Mouse (Mus musculus): ENCODE measurements around the gene Ccr8. TPM values are rescaled to one million over a fixed set of nuclear protein-coding genes. Genes with fewer than 3 reads are reported as not detected.

The Ccr8 gene
- polyA plus RNA-seq, 1 experiment from 2014 or later = 0.07 TPM

- Histone ChIP-seq H3K36me3 (ENCODE audit: control insufficient read depth, insufficient read depth, low read length) (no peaks in the 10 kb centered on the region), H3K27me3 (ENCODE audit: control insufficient read depth, insufficient read depth, low read length) (no peaks in the 10 kb centered on the region), H3K27ac (replicated peaks) (no peak overlapping the region), H3K4me1 (replicated peaks; ENCODE audit: control insufficient read depth, insufficient read depth) (no peaks in the 10 kb centered on the region), H3K9me3 (ENCODE audit: control insufficient read depth, low read length) (no peaks in the 10 kb centered on the region), H3K9ac (ENCODE audit: low read length) (no peak overlapping the region), H3K4me2 (replicated peaks; ENCODE audit: low read depth) (no peak overlapping the region), H3K4me3 (ENCODE audit: low read depth, low read length) (no peak overlapping the region)
- TF ChIP-seq CTCF (IDR thresholded peaks at IDR 0.05; ENCODE audit: low read depth) (peak; percentile 95), EP300 (optimal IDR thresholded peaks at IDR 0.05) (no peak)
- DNase-seq (ENCODE audit: low spot score) (peak; percentile 87), ATAC-seq (ENCODE audit: low FRiP score, low TSS enrichment) (peak; percentile 40)
- WGBS = 16% methylated on average over 3 of the region's 3 CpGs
Measured at GRCm38 (mm10) chr9:120073169-120073568, 18.7 kb upstream of the Ccr8 start.

DNA sequence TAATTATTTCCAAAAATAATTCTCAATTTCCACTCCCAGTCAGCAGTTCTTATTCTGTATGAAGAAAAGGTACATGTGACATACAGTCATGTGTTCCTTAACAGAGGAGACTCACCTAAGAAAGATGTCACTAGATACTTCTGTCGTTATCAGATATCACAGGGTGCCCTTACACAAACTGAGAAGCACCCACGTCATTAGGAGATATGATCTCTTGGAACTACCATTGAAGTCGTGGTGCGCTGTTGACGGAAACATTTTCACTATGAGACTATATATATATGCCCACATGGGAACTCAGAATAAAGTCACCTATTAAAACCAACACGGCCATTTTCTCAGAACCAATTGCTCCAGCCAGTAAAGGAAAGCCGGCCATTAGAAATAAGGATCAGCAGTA is 17.4 kb upstream of the Ccr8 start:
- no peaks in the 10 kb centered on the region for H3K9me3 ChIP-seq (ENCODE audit: control insufficient read depth, low read length)
- H3K9ac ChIP-seq (ENCODE audit: low read length) = no peak overlapping the region
- ATAC-seq (ENCODE audit: low FRiP score, low TSS enrichment) (no peak), DNase-seq (ENCODE audit: low spot score) (no peak)
- H3K4me1 ChIP-seq (replicated peaks; ENCODE audit: control insufficient read depth, insufficient read depth) = no peaks in the 10 kb centered on the region
- H3K27me3 ChIP-seq (ENCODE audit: control insufficient read depth, insufficient read depth, low read length) = no peaks in the 10 kb centered on the region
- 88% methylated on average over 7 of the region's 7 CpGs for WGBS
- TF ChIP-seq EP300 (optimal IDR thresholded peaks at IDR 0.05) (no peak), CTCF (IDR thresholded peaks at IDR 0.05; ENCODE audit: low read depth) (no peak)
- H3K4me3 ChIP-seq (ENCODE audit: low read depth, low read length) = no peak overlapping the region
- H3K4me2 ChIP-seq (replicated peaks; ENCODE audit: low read depth) = no peak overlapping the region
- H3K27ac ChIP-seq (replicated peaks) = no peak overlapping the region
- no peaks in the 10 kb centered on the region for H3K36me3 ChIP-seq (ENCODE audit: control insufficient read depth, insufficient read depth, low read length)

- no peak overlapping the region for H3K27ac ChIP-seq (replicated peaks)
- ATAC-seq (ENCODE audit: low FRiP score, low TSS enrichment) (no peak), DNase-seq (ENCODE audit: low spot score) (no peak)
- no peaks in the 10 kb centered on the region for H3K9me3 ChIP-seq (ENCODE audit: control insufficient read depth, low read length)
- WGBS = 82% methylated on average over 3 of the region's 3 CpGs
- TF ChIP-seq CTCF (IDR thresholded peaks at IDR 0.05; ENCODE audit: low read depth) (no peak), EP300 (optimal IDR thresholded peaks at IDR 0.05) (no peak)
- no peaks in the 10 kb centered on the region for H3K36me3 ChIP-seq (ENCODE audit: control insufficient read depth, insufficient read depth, low read length)
- H3K4me1 ChIP-seq (replicated peaks; ENCODE audit: control insufficient read depth, insufficient read depth) = no peaks in the 10 kb centered on the region
- H3K4me2 ChIP-seq (replicated peaks; ENCODE audit: low read depth) = no peak overlapping the region
- H3K27me3 ChIP-seq (ENCODE audit: control insufficient read depth, insufficient read depth, low read length) = no peaks in the 10 kb centered on the region
- H3K9ac ChIP-seq (ENCODE audit: low read length) = no peak overlapping the region
- no peak overlapping the region for H3K4me3 ChIP-seq (ENCODE audit: low read depth, low read length)
Measured at GRCm38 (mm10) chr9:120078241-120078640, 13.7 kb upstream of the Ccr8 start.

GRCm38 (mm10) chr9:120079901-120080300 is 12.0 kb upstream of the Ccr8 start:
- H3K4me3 ChIP-seq (ENCODE audit: low read depth, low read length) = no peak overlapping the region
- no peaks in the 10 kb centered on the region for H3K27me3 ChIP-seq (ENCODE audit: control insufficient read depth, insufficient read depth, low read length)
- H3K36me3 ChIP-seq (ENCODE audit: control insufficient read depth, insufficient read depth, low read length) = no peaks in the 10 kb centered on the region
- no peak overlapping the region for H3K9ac ChIP-seq (ENCODE audit: low read length)
- ATAC-seq (ENCODE audit: low FRiP score, low TSS enrichment) (no peak), DNase-seq (ENCODE audit: low spot score) (no peak)
- no peak overlapping the region for H3K4me2 ChIP-seq (replicated peaks; ENCODE audit: low read depth)
- no peaks in the 10 kb centered on the region for H3K4me1 ChIP-seq (replicated peaks; ENCODE audit: control insufficient read depth, insufficient read depth)
- no peaks in the 10 kb centered on the region for H3K9me3 ChIP-seq (ENCODE audit: control insufficient read depth, low read length)
- TF ChIP-seq CTCF (IDR thresholded peaks at IDR 0.05; ENCODE audit: low read depth) (no peak), EP300 (optimal IDR thresholded peaks at IDR 0.05) (no peak)
- 55% methylated on average over 7 of the region's 7 CpGs for WGBS
- no peak overlapping the region for H3K27ac ChIP-seq (replicated peaks)

- WGBS = 70% methylated on average over 8 of the region's 8 CpGs
- TF ChIP-seq CTCF (IDR thresholded peaks at IDR 0.05; ENCODE audit: low read depth) = peak; percentile 42
- no peak for TF ChIP-seq EP300 (optimal IDR thresholded peaks at IDR 0.05)
- no peak for ATAC-seq (ENCODE audit: low FRiP score, low TSS enrichment)
- Histone ChIP-seq H3K27me3 (ENCODE audit: control insufficient read depth, insufficient read depth, low read length) (no peaks in the 10 kb centered on the region), H3K9ac (ENCODE audit: low read length) (no peak overlapping the region), H3K9me3 (ENCODE audit: control insufficient read depth, low read length) (no peaks in the 10 kb centered on the region), H3K36me3 (ENCODE audit: control insufficient read depth, insufficient read depth, low read length) (no peaks in the 10 kb centered on the region), H3K4me1 (replicated peaks; ENCODE audit: control insufficient read depth, insufficient read depth) (no peaks in the 10 kb centered on the region), H3K4me3 (ENCODE audit: low read depth, low read length) (no peak overlapping the region), H3K4me2 (replicated peaks; ENCODE audit: low read depth) (no peak overlapping the region), H3K27ac (replicated peaks) (no peak overlapping the region)
- no peak for DNase-seq (ENCODE audit: low spot score)
Measured at GRCm38 (mm10) chr9:120080546-120081108, 11.3 kb upstream of the Ccr8 start.

- no peaks in the 10 kb centered on the region for H3K4me1 ChIP-seq (replicated peaks; ENCODE audit: control insufficient read depth, insufficient read depth)
- DNase-seq (ENCODE audit: low spot score) (no peak), ATAC-seq (ENCODE audit: low FRiP score, low TSS enrichment) (no peak)
- no peak for TF ChIP-seq EP300 (optimal IDR thresholded peaks at IDR 0.05)
- TF ChIP-seq CTCF (IDR thresholded peaks at IDR 0.05; ENCODE audit: low read depth) = peak; percentile 54
- no peak overlapping the region for H3K4me2 ChIP-seq (replicated peaks; ENCODE audit: low read depth)
- no peak overlapping the region for H3K27ac ChIP-seq (replicated peaks)
- no peak overlapping the region for H3K9ac ChIP-seq (ENCODE audit: low read length)
- no peak overlapping the region for H3K4me3 ChIP-seq (ENCODE audit: low read depth, low read length)
- WGBS = 70% methylated on average over 6 of the region's 6 CpGs
- no peaks in the 10 kb centered on the region for H3K27me3 ChIP-seq (ENCODE audit: control insufficient read depth, insufficient read depth, low read length)
- H3K36me3 ChIP-seq (ENCODE audit: control insufficient read depth, insufficient read depth, low read length) = no peaks in the 10 kb centered on the region
- H3K9me3 ChIP-seq (ENCODE audit: control insufficient read depth, low read length) = no peaks in the 10 kb centered on the region
Measured at GRCm38 (mm10) chr9:120081247-120081646, 10.7 kb upstream of the Ccr8 start.
